ENCODE assay signal across 9 mouse cellular contexts in genomic region chr10:8516916-8517524, GRCm38 (mm10). TPM values are rescaled to one million over a fixed set of nuclear protein-coding genes. Genes with fewer than 3 reads are reported as not detected.
DNase-seq lines count a peak whose midpoint lies in the region; ATAC-seq and TF ChIP-seq lines count a peak whose summit lies in the region.
"Had no signal": no experiment of that assay in that cellular context is flagged by ENCODE, and none has a peak within 500 bp of the region (broad histone marks: within the 10 kb centered on the region; RNA-seq: fewer than 3 reads in every experiment).

No protein-coding gene starts in this region.

- peaks cover 21% of the 10 kb centered on the region for H3K4me1 ChIP-seq in neural tube, embryonic 15.5 days

- no peak for TF ChIP-seq CTCF in gastrocnemius, adult 2 months (IDR thresholded peaks at IDR 0.05)

- peak overlapping the region; percentile 89 for H3K4me3 ChIP-seq in gastrocnemius, adult 2 months
- peak overlapping the region; percentile 93 for H3K4me3 ChIP-seq in neural tube, embryonic 15.5 days (replicated peaks)

- no peaks in the 10 kb centered on the region for H3K9me3 ChIP-seq in neural tube, embryonic 15.5 days (replicated peaks)

- peak overlapping the region; percentile 88 for H3K27ac ChIP-seq in gastrocnemius, adult 2 months
- no peak overlapping the region for H3K27ac ChIP-seq in neural tube, embryonic 15.5 days (replicated peaks)

- no peaks in the 10 kb centered on the region for H3K36me3 ChIP-seq in neural tube, embryonic 15.5 days

- 9% methylated on average over 9 of the region's 9 CpGs for WGBS in neural tube, embryonic 15.5 days

- DNase-seq in gastrocnemius, adult 2 months = peak; percentile 34
- DNase-seq in gastrocnemius, postnatal 10 days = no peak
- peak; percentile 18 for DNase-seq in 3T3-L1 (ENCODE audit: low read depth, low spot score)
- peak; percentile 83 to 87 for DNase-seq in cerebellum, postnatal 25 days
- peak; percentile 58 for DNase-seq in induced T-regulatory cell, adult 2 months (ENCODE audit: low read depth)
- no peak for DNase-seq in kidney, adult 9 months
- DNase-seq in layer of hippocampus, postnatal 25 days (ENCODE audit: extremely low spot score in 1 of 2, low spot score in 1 of 2) = no peak

- H3K4me2 ChIP-seq in neural tube, embryonic 15.5 days = peak overlapping the region; percentile 94

- peak overlapping the region; percentile 79; the same call in 1 of the 2 replicates for H3K9ac ChIP-seq in neural tube, embryonic 15.5 days (replicated peaks)

- H3K27me3 ChIP-seq in neural tube, embryonic 15.5 days (replicated peaks) = 0 out of 2 replicates have a peak, but pooled peaks cover 6% of the 10 kb centered on the region

- intact Hi-C loops in gastrocnemius, adult 2 months (cut with DNase I) = loop anchor here (10.0 kb wide), 1 partner anchor 192 kb away; no protein-coding TSS in a partner anchor

- ATAC-seq in neural tube, embryonic 15.5 days (ENCODE audit: low FRiP score) = no peak

RNA-seq across cellular contexts. Expression of gene Ust, which starts 1.6 kb away (rescaled TPM):
- 1 to 10 TPM in 1 of 2 experiments, under 1 TPM in 1; 0.99 to 1.8 TPM for total RNA-seq in gastrocnemius, adult 2 months (2021)
- total RNA-seq in gastrocnemius, postnatal 10 days (2021) = 1 to 10 TPM; 3.4 to 5.1 TPM
- 11.2 and 11.3 TPM in 2 replicates for polyA plus RNA-seq in neural tube, embryonic 15.5 days (2015; fragmentation: Nextera tagmentation; extraction: Ambion mirVana)
- 10 to 100 TPM; 72.5 to 74.0 TPM for total RNA-seq in layer of hippocampus, postnatal 25 days (2021)
- total RNA-seq: MEL had no signal

Comparison
In these comparisons a context has a peak if more than half of its experiments do, and no peak if none do; other contexts are left out.
1. DNase-seq: peak in gastrocnemius, adult 2 months (single experiment), 3T3-L1 (single experiment), cerebellum, postnatal 25 days (2 of 2) and induced T-regulatory cell, adult 2 months (single experiment); none in gastrocnemius, postnatal 10 days (single experiment), kidney, adult 9 months (single experiment) and layer of hippocampus, postnatal 25 days (0 of 2).
2. RNA of gene Ust, which starts 1.6 kb away (total RNA-seq): 72.5 to 74.0 TPM in layer of hippocampus, postnatal 25 days; 3.4 to 5.1 TPM in gastrocnemius, postnatal 10 days and 0.99 to 1.8 TPM in gastrocnemius, adult 2 months; every median in the first group is over 10 times any median in the second.